Mouse (Mus musculus): Measurements from ENCODE around the gene Rab3c. TPM values are rescaled to one million over a fixed set of nuclear protein-coding genes. Genes with fewer than 3 reads are reported as not detected.

Gene Rab3c
- polyA plus RNA-seq, 1 experiment from 2014 or later = 275 TPM

DNA sequence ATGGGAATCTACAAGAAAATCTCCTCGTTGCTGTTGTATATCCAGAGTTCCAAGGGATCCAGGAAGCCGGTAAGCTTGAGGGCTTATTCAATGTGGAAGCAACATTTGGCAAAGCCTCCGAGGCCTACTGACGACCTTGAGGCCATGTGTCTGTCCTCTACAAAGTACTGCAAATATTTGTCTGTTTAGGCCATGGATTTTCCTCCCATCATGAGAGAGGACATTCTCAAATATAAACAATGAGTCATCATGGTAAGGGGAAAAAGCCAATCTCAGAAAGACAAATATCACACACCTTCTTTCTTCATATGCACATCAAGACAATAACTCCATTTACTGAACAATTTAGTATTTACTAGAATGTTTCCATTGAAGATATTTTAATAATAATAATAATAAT lies 158.0 kb downstream of the Rab3c start:
- Histone ChIP-seq H3K27ac (no peak overlapping the region), H3K4me1 (peaks cover 14% of the 10 kb centered on the region), H3K4me2 (no peak overlapping the region), H3K36me3 (replicated peaks) (no peaks in the 10 kb centered on the region), H3K9me3 (no peaks in the 10 kb centered on the region), H3K9ac (no peak overlapping the region), H3K27me3 (replicated peaks) (no peaks in the 10 kb centered on the region), H3K4me3 (no peak overlapping the region)
- ATAC-seq (replicated peaks) = no peak
- whole genome bisulfite sequencing = 87% methylated on average over 4 of the region's 4 CpGs

DNA sequence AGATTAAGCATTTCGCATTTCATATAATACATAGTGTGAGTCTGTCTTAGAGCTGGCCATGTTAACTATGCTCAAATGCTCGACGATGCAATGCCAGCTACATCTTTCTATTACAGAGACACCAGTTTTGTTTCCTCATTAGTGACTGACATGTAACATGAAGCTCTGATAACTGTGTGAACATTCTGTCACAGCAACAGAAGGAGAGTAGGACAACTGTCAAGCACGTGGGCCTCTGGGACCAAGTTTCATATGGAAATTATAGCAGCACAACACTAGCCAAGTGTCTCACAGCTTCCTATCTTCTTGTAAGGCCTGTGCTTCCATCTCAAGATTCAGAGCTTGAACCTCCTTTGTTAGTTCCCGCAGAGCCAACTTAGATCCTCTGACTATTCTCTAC lies 163.9 kb downstream of the Rab3c start:
- Histone ChIP-seq H3K4me2 (no peak overlapping the region), H3K9me3 (no peaks in the 10 kb centered on the region), H3K4me1 (peaks cover 24% of the 10 kb centered on the region), H3K27me3 (replicated peaks) (no peaks in the 10 kb centered on the region), H3K27ac (no peak overlapping the region), H3K36me3 (replicated peaks) (no peaks in the 10 kb centered on the region), H3K9ac (no peak overlapping the region), H3K4me3 (no peak overlapping the region)
- 86% methylated on average over 5 of the region's 5 CpGs for WGBS
- no peak for ATAC-seq (replicated peaks)

DNA sequence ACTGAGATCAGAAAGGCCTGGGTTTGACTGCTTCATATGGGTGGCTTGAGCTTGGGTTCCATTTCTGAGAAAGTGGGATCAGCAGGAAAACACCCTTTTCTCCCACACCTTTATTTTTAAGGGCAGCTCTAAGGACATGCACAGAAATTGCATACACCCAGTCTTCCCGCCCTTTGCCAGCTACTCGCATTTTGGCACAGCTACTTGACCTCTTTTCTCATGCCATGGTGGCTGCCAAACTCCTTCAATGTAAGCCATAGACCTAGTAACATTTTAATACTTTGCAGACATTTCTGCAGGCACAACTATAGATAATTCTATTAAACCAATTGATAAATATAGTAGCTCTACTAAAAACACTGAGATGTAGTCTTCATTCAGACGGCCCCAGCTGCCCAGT lies 164.5 kb downstream of the Rab3c start:
- Histone ChIP-seq H3K27me3 (replicated peaks) (no peaks in the 10 kb centered on the region), H3K4me1 (peaks cover 24% of the 10 kb centered on the region), H3K9me3 (no peaks in the 10 kb centered on the region), H3K9ac (no peak overlapping the region), H3K4me2 (no peak overlapping the region), H3K27ac (peak overlapping the region; percentile 70), H3K4me3 (no peak overlapping the region), H3K36me3 (replicated peaks) (no peaks in the 10 kb centered on the region)
- ATAC-seq (replicated peaks) = no peak
- 74% methylated on average over 3 of the region's 3 CpGs for WGBS

DNA sequence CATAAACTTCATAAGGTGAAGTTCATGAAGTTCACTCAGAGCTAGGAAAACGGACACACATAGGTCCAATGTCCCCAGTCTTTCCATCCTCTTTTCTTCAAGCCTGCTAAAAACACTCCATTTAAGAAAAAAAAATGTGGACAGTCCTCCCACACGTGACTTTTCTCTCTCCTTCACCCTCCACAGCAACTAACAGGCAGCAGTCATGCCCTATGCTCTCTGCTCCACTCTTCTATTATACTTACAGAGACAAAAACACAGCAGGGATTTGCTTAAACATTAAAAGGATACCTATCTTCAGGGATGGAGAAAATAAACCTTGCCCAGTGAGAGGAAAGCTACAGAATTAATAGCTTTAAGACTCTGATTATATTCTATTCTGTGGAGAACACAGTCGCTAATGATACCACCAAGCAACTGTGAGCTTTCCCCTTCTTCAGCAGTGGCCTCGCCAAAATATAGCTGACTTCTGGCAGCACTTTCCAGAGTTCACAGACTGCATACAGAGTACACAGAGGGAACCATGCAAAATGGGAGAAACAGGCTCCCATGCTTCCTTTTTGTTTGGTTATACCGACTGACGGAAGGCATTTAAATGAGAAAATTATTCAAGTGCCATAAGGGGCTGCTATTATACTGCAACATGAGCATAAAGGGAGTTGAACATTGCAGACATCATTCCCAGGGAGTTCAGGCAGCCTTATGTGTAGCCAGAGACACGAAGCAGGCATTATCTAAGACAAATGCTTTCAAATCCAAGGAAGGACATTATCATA lies 165.7 kb downstream of the Rab3c start:
- Histone ChIP-seq H3K9ac (no peak overlapping the region), H3K4me3 (no peak overlapping the region), H3K27ac (peak overlapping the region; percentile 70), H3K36me3 (replicated peaks) (no peaks in the 10 kb centered on the region), H3K4me1 (peaks cover 24% of the 10 kb centered on the region), H3K27me3 (replicated peaks) (no peaks in the 10 kb centered on the region), H3K4me2 (no peak overlapping the region), H3K9me3 (no peaks in the 10 kb centered on the region)
- ATAC-seq (replicated peaks) = peak; percentile 81
- WGBS = 13% methylated on average over 7 of the region's 7 CpGs

DNA sequence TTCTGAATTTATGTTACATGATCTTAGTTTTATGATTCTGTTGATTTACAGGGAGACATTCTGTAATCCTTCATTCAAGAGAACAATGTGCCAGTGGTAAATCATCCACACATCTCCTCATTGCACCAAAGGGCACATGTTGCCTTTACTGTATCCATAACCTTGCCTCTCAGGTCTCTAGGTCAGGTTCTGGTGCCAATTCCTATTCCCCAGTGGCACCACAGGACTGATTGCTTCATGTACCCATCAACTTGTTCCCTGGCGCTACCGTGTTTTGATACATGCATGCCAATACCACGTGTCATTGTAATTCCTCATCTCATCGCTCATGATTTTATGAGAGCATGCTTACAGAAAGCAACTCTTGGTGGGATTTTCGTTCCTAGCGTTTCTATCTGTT lies 167.1 kb downstream of the Rab3c start:
- Histone ChIP-seq H3K4me3 (no peak overlapping the region), H3K9me3 (no peaks in the 10 kb centered on the region), H3K4me1 (peaks cover 24% of the 10 kb centered on the region), H3K9ac (no peak overlapping the region), H3K27ac (no peak overlapping the region; the same call in 1 of the 2 replicates), H3K27me3 (replicated peaks) (no peaks in the 10 kb centered on the region), H3K36me3 (replicated peaks) (no peaks in the 10 kb centered on the region), H3K4me2 (no peak overlapping the region)
- WGBS = 92% methylated on average over 6 of the region's 6 CpGs
- ATAC-seq (replicated peaks) = no peak

DNA sequence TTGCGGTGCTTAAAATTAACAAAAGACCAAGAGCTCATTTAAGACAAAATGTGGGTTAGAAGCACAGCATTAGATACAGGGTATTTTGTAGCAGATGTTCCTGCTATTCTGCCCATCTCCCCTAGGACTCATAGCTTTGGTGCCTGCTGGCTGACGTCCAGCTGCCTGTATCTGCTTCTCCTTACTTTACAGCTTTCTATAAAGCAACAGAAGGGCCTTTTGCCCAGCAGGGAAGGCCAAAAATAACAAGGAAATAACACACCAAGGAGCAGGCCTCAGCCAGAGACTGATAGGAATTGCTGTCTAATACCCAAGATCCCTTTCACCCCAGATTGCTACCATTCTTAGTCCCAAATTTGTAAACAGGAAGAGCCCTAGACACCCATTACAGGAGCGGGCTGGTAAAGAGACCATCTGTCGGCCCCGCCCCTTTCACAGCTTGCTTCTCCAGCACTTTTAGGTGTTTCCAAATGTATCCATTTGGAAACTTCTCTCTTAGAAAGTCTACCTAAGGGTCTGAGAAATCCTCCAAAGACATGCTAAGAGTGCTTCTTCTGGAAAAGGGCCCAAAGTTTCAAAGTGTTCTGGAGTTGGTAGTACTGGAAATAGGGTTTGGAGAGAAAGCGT lies 183.3 kb downstream of the Rab3c start:
- no peak overlapping the region for H3K9ac ChIP-seq
- peaks cover 25% of the 10 kb centered on the region for H3K4me1 ChIP-seq
- no peak overlapping the region for H3K27ac ChIP-seq
- 76% methylated on average over 6 of the region's 6 CpGs for WGBS
- no peaks in the 10 kb centered on the region for H3K9me3 ChIP-seq
- no peak overlapping the region for H3K4me3 ChIP-seq
- no peaks in the 10 kb centered on the region for H3K27me3 ChIP-seq (replicated peaks)
- no peak for ATAC-seq (replicated peaks)
- H3K36me3 ChIP-seq (replicated peaks) = no peaks in the 10 kb centered on the region
- H3K4me2 ChIP-seq = no peak overlapping the region

DNA sequence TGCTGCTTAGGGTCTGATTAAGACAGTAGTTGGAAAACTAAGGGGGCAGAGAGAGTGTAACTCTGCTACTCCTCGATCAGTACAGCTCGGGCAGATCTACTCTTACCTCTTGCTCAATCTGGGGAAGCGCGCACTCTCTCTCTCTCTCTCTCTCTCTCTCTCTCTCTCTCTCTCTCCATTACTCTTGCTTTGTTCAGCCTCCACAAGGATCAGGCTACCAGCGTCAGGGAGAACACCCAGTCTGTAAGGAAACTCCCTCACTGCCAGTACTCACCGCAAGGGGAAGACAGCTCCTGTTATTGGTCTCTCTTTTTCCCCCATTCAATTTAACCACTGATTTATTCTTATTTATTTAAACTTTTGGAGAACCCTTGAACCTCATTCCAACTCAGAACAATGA lies 185.8 kb downstream of the Rab3c start:
- H3K36me3 ChIP-seq (replicated peaks) = no peaks in the 10 kb centered on the region
- no peak overlapping the region for H3K9ac ChIP-seq
- peak; percentile 64 for ATAC-seq (replicated peaks)
- H3K9me3 ChIP-seq = no peaks in the 10 kb centered on the region
- peaks cover 25% of the 10 kb centered on the region for H3K4me1 ChIP-seq
- H3K27ac ChIP-seq = peak overlapping the region; percentile 73
- H3K4me2 ChIP-seq = 0 out of 2 replicates have a peak overlapping the region, but pooled peaks have one; percentile 12
- H3K4me3 ChIP-seq = no peak overlapping the region
- 46% methylated on average over 6 of the region's 6 CpGs for WGBS
- H3K27me3 ChIP-seq (replicated peaks) = no peaks in the 10 kb centered on the region

DNA sequence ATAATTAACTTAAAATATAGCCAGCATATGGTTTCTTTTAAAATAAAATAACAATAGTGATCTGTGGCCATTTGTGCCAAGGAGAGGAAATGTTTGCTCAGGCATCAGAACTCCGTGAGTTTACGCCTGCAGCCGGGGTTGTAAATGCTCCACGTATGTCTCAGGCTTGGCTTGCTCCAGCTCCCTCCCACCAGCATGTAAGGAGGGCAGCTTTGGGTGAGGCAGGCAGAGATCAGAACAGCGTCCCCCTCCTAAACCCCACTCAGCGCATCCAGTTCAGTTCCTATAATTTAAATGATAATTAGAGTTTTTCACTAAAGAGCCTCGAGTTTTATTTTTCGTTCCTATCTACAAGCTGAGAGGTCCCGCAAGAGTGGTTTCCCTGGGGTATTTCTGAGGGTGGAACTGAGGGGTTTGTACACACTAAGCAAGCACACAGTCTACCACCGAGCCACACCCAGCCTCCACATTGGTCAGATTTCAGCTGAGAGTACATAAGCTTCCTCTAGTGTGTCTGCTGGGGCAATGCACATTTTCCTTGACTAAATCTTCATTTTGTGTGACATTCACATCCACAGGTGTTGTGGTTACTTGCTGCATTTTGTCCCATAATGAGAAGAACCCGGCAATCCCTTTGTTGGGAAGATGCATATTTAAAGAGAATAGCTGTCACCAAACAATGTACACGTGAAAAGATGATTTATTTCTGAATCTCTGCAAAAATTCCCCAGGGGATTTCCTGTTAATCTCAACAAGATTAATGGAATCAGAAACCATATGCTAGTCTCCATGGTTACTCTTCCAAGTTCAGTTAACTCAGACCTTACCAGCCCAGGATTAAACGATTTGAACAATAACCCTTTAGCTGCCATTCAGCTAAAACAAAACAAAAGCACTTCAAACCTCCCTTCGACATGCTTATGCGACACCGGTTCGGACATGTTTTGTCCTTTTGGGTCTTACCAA lies 186.8 kb downstream of the Rab3c start:
- H3K36me3 ChIP-seq (replicated peaks) = no peaks in the 10 kb centered on the region
- 21% methylated on average over 17 of the region's 17 CpGs for WGBS
- peak overlapping the region; percentile 73 for H3K27ac ChIP-seq
- H3K4me3 ChIP-seq = no peak overlapping the region
- ATAC-seq (replicated peaks) = peak; percentile 88
- no peaks in the 10 kb centered on the region for H3K9me3 ChIP-seq
- H3K9ac ChIP-seq = no peak overlapping the region
- H3K4me1 ChIP-seq = peaks cover 25% of the 10 kb centered on the region
- peak overlapping the region; percentile 12 for H3K4me2 ChIP-seq
- no peaks in the 10 kb centered on the region for H3K27me3 ChIP-seq (replicated peaks)

DNA sequence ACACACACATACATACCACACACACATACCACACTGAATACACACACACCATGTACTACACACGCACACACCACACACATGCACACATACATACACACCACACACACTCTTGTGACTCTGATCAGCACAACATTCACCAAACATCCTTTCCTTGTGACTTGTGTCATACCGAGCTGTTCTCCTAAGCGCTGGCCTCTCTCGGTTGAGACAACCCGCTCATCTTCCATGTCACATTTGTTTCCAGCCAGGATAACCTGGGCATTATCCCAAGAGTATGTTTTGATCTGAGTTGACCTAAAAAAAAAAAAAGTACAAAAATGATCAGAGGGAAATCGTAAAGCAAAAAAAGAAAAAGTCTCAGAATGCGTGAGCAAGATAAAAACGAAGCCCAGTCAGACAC lies 196.8 kb downstream of the Rab3c start:
- H3K4me2 ChIP-seq = no peak overlapping the region
- no peak overlapping the region for H3K4me3 ChIP-seq
- no peaks in the 10 kb centered on the region for H3K9me3 ChIP-seq
- no peaks in the 10 kb centered on the region for H3K4me1 ChIP-seq
- H3K27ac ChIP-seq = no peak overlapping the region
- ATAC-seq (replicated peaks) = no peak
- H3K9ac ChIP-seq = no peak overlapping the region
- 0 out of 2 replicates have a peak, but pooled peaks cover 6% of the 10 kb centered on the region for H3K36me3 ChIP-seq (replicated peaks)
- WGBS = 86% methylated on average over 8 of the region's 8 CpGs
- H3K27me3 ChIP-seq (replicated peaks) = no peaks in the 10 kb centered on the region

DNA sequence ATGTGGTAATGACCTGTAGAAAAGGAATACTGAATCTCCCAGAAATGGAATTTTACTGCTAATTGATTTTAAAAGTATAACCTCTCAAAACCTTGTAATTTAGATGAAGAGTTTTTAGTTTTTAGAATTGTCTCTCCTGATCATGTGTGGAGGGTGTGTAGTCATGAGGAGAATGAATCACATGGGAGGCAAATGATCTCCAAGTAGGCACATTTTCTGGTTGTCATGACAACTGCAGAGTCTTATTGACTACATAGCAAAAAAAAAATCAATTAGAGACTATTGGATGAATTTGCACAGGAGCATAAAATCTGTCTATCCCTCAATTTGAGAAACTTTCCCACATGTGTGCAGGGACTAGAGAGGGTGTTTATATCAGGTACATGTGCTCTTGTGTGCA lies 199.6 kb downstream of the Rab3c start:
- no peak overlapping the region for H3K9ac ChIP-seq
- no peaks in the 10 kb centered on the region for H3K4me1 ChIP-seq
- no peak overlapping the region for H3K4me3 ChIP-seq
- no peaks in the 10 kb centered on the region for H3K27me3 ChIP-seq (replicated peaks)
- no peak for ATAC-seq (replicated peaks)
- no peaks in the 10 kb centered on the region for H3K9me3 ChIP-seq
- H3K4me2 ChIP-seq = no peak overlapping the region
- peaks cover 6% of the 10 kb centered on the region; the same call in 1 of the 2 replicates for H3K36me3 ChIP-seq (replicated peaks)
- no peak overlapping the region for H3K27ac ChIP-seq

DNA sequence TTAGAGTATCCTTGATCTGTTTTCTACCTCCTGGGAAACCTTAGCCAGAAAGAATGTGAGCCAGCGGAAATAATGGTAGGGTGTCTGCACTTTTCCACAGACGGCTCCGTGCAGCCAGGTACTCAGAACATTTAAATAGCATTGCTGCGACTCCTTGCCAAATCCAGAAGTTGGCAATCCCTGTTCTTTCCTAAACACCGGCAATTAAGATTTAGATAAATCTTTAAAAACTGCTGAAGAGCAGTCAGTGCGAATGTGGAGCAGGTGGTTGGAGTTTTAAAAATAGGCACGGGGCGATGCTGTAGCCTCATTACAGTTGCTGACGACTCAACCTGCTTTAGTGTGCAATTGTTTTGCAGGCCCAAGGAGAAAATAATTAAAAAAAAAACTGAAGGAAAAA lies 205.2 kb downstream of the Rab3c start:
- H3K27ac ChIP-seq = no peak overlapping the region
- H3K4me1 ChIP-seq = peaks cover 18% of the 10 kb centered on the region
- no peaks in the 10 kb centered on the region for H3K27me3 ChIP-seq (replicated peaks)
- H3K36me3 ChIP-seq (replicated peaks) = no peaks in the 10 kb centered on the region; the same call in 1 of the 2 replicates
- no peaks in the 10 kb centered on the region for H3K9me3 ChIP-seq
- H3K9ac ChIP-seq = no peak overlapping the region
- H3K4me3 ChIP-seq = no peak overlapping the region
- ATAC-seq (replicated peaks) = no peak
- 87% methylated on average over 9 of the region's 9 CpGs for WGBS
- no peak overlapping the region for H3K4me2 ChIP-seq

DNA sequence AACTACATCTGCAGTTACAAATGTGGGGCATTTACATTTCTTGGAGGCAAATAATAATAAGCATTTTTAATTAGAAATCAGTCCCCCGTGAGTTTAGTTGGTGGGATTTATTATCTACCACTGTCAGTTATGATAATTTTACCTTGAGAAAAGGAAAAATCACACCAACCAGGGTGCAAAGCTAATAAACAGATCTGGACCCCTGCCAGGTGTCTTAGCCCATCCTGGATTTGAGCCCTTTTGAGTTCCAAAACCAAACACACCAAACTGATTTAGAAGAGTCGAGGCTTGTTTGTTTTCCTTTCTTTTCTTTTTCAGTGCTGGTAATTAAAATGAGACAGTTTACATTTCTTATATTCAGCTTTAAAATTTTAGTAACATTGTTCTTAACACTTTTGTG lies 206.6 kb downstream of the Rab3c start:
- Histone ChIP-seq H3K9ac (no peak overlapping the region), H3K4me3 (no peak overlapping the region), H3K9me3 (no peaks in the 10 kb centered on the region), H3K36me3 (replicated peaks) (no peaks in the 10 kb centered on the region; the same call in 1 of the 2 replicates), H3K27me3 (replicated peaks) (no peaks in the 10 kb centered on the region), H3K4me1 (peaks cover 18% of the 10 kb centered on the region), H3K4me2 (no peak overlapping the region), H3K27ac (peak overlapping the region; percentile 58; the same call in 1 of the 2 replicates)
- no peak for ATAC-seq (replicated peaks)
- WGBS = 40% methylated on average over 2 of the region's 2 CpGs

Data from midbrain, embryonic 15.5 days (tissue).